Mouse (Mus musculus): ENCODE data around the gene Arhgap22. TPM values are rescaled to one million over a fixed set of nuclear protein-coding genes. Genes with fewer than 3 reads are reported as not detected.

Gene Arhgap22
- total RNA-seq, 1 experiment = 5.7 TPM

DNA sequence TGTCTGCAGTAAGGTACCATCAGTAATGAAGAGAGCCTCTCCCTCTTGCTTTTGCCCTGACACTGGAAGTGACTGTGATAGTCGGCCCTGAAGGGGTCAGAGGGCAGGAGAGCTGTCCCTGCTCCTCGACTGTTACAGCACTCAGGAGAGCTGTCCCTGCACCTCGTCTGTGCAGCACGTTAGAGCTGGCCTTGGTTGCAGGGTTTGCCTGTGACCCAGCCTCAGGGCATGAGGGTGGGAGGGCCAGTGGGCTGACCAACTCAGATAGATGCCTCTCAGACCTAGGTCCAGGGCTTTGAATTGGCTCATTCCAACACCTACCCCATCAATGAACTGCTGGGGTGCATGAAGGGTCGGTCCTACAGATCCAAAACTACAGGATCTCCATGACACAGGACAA lies 5.5 kb upstream of the Arhgap22 start:
- Histone ChIP-seq H3K9ac (ENCODE audit: insufficient read depth, low read depth, low read length, poor library complexity, severe bottlenecking) (no peak overlapping the region), H3K4me3 (ENCODE audit: insufficient read depth in 1 of 2, low read depth in 1 of 2, low read length in 2 of 2, poor library complexity in 1 of 2, severe bottlenecking in 1 of 2) (no peak overlapping the region), H3K9me3 (ENCODE audit: control insufficient read depth, insufficient read depth, low read depth, low read length) (no peaks in the 10 kb centered on the region), H3K36me3 (ENCODE audit: control insufficient read depth, insufficient read depth, low read length, poor library complexity, severe bottlenecking) (no peaks in the 10 kb centered on the region), H3K27ac (ENCODE audit: insufficient read depth, low read depth, low read length, poor library complexity, severe bottlenecking) (no peak overlapping the region), H3K4me1 (ENCODE audit: control insufficient read depth in 2 of 2, insufficient read depth in 2 of 2, low read length in 2 of 2, poor library complexity in 1 of 2) (no peaks in the 10 kb centered on the region)
- no peak for DNase-seq (ENCODE audit: low read depth, low spot score)
- in situ Hi-C loops (cut with MboI; ENCODE audit: low sequenced_read_pairs in 2 of 2, unreplicated experiment in 2 of 2) = no loop called here
- TF ChIP-seq ZC3H11A (IDR thresholded peaks at IDR 0.05; ENCODE audit: borderline replicate concordance, low read depth, low read length) (no peak), CHD2 (IDR thresholded peaks at IDR 0.05; ENCODE audit: low read depth, low read length) (no peak), HCFC1 (IDR thresholded peaks at IDR 0.05; ENCODE audit: borderline replicate concordance, insufficient read depth, low read length) (no peak), MAFK (IDR thresholded peaks at IDR 0.05; ENCODE audit: insufficient read depth, low read depth, low read length) (no peak)

DNA sequence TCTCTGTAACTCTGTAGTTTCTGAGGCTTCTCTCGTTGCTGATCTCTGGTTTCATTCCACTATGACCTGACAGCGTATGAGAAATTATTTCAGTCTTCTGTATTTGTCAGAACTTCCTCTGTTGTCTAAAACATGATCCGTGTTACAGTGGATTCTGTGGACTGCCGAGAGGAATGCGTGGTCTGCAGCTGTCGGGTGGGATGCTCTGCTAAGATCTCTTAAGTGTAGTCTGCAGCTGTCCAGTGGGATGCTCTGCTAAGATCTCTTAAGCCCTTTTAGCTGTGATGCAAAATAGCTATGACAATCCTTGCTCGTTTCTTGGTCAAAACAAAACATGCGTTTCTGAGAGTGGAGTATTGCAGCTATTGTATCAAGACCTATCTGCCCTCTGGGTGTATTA lies 3.0 kb upstream of the Arhgap22 start:
- no peak overlapping the region for H3K27ac ChIP-seq (ENCODE audit: insufficient read depth, low read depth, low read length, poor library complexity, severe bottlenecking)
- H3K9ac ChIP-seq (ENCODE audit: insufficient read depth, low read depth, low read length, poor library complexity, severe bottlenecking) = no peak overlapping the region
- H3K4me1 ChIP-seq (ENCODE audit: control insufficient read depth in 2 of 2, insufficient read depth in 2 of 2, low read length in 2 of 2, poor library complexity in 1 of 2) = peaks cover 1 to 7% of the 10 kb centered on the region in 2 experiments; a peak in 1 of 4 replicates
- no peak for DNase-seq (ENCODE audit: low read depth, low spot score)
- TF ChIP-seq CHD2 (IDR thresholded peaks at IDR 0.05; ENCODE audit: low read depth, low read length) (no peak), ZC3H11A (IDR thresholded peaks at IDR 0.05; ENCODE audit: borderline replicate concordance, low read depth, low read length) (no peak), ZNF384 (IDR thresholded peaks at IDR 0.05; ENCODE audit: low read depth, low read length) (no peak), MAFK (IDR thresholded peaks at IDR 0.05; ENCODE audit: insufficient read depth, low read depth, low read length) (no peak), HCFC1 (IDR thresholded peaks at IDR 0.05; ENCODE audit: borderline replicate concordance, insufficient read depth, low read length) (no peak)
- no peaks in the 10 kb centered on the region for H3K9me3 ChIP-seq (ENCODE audit: control insufficient read depth, insufficient read depth, low read depth, low read length)
- H3K36me3 ChIP-seq (ENCODE audit: control insufficient read depth, insufficient read depth, low read length, poor library complexity, severe bottlenecking) = no peaks in the 10 kb centered on the region
- H3K4me3 ChIP-seq (ENCODE audit: insufficient read depth in 1 of 2, low read depth in 1 of 2, low read length in 2 of 2, poor library complexity in 1 of 2, severe bottlenecking in 1 of 2) = no peak overlapping the region
- in situ Hi-C loops (cut with MboI; ENCODE audit: low sequenced_read_pairs in 2 of 2, unreplicated experiment in 2 of 2) = no loop called here

DNA sequence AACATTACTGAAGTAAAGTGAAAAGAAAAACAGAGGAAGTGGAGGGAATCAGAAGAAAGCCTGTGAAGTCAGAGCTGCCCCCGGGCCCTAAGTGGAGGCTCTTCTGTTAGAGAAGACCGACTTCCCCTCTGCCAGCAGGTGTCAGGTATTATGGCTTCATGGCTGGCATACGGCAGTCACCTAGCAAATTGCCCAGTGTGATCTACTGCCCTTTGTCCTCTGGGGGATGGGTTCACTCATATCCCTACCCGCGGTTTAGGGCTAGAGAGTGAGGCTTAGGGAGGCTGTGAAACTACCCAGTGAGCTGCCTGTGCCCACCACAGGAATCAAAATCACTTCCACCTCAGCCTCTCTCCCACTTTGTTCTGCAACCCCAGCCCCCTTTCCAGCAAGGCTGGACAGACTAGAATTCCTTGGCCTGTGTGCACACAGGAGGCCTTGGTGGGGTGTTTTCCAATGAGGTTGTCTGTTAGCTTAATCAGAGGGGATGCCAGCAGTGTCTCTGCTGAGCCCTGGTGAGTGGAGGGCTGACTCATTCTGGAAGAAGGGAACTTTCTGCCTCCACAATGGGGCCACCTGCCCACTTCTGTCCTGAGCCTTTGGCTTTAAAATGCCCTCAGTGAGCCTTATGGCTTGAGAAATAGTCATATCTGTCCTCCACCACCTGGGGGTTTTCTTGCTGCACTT lies 1.4 kb upstream of the Arhgap22 start:
- DNase-seq (ENCODE audit: low read depth, low spot score) = no peak
- no peaks in the 10 kb centered on the region for H3K36me3 ChIP-seq (ENCODE audit: control insufficient read depth, insufficient read depth, low read length, poor library complexity, severe bottlenecking)
- no peak overlapping the region for H3K9ac ChIP-seq (ENCODE audit: insufficient read depth, low read depth, low read length, poor library complexity, severe bottlenecking)
- no peak overlapping the region for H3K27ac ChIP-seq (ENCODE audit: insufficient read depth, low read depth, low read length, poor library complexity, severe bottlenecking)
- H3K9me3 ChIP-seq (ENCODE audit: control insufficient read depth, insufficient read depth, low read depth, low read length) = no peaks in the 10 kb centered on the region
- TF ChIP-seq CHD2 (IDR thresholded peaks at IDR 0.05; ENCODE audit: low read depth, low read length) (no peak), HCFC1 (IDR thresholded peaks at IDR 0.05; ENCODE audit: borderline replicate concordance, insufficient read depth, low read length) (no peak), ZC3H11A (IDR thresholded peaks at IDR 0.05; ENCODE audit: borderline replicate concordance, low read depth, low read length) (no peak), MAFK (IDR thresholded peaks at IDR 0.05; ENCODE audit: insufficient read depth, low read depth, low read length) (no peak), ZNF384 (IDR thresholded peaks at IDR 0.05; ENCODE audit: low read depth, low read length) (no peak)
- in situ Hi-C loops (cut with MboI; ENCODE audit: low sequenced_read_pairs in 2 of 2, unreplicated experiment in 2 of 2) = no loop called here
- H3K4me3 ChIP-seq (ENCODE audit: insufficient read depth in 1 of 2, low read depth in 1 of 2, low read length in 2 of 2, poor library complexity in 1 of 2, severe bottlenecking in 1 of 2) = no peak overlapping the region
- peaks cover 1 to 7% of the 10 kb centered on the region in 2 experiments; a peak in 1 of 4 replicates for H3K4me1 ChIP-seq (ENCODE audit: control insufficient read depth in 2 of 2, insufficient read depth in 2 of 2, low read length in 2 of 2, poor library complexity in 1 of 2)

DNA sequence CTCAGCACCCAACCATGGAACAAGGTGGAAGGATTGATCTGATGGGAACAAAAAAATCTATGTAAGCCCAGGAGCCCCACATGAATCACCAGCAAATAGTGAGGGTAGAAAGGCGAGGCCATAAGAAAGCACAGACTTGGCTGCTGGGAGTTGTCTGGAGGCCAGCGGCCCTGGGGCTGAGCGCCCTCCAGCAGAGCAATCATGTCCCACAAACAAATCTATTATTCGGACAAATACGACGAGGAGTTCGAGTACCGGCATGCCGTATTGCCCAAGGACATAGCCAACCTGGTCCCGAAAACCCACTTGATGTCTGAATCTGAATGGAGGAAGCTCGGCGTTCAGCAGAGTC lies 892 bp upstream of the Arhgap22 start:
- Histone ChIP-seq H3K9ac (ENCODE audit: insufficient read depth, low read depth, low read length, poor library complexity, severe bottlenecking) (no peak overlapping the region), H3K9me3 (ENCODE audit: control insufficient read depth, insufficient read depth, low read depth, low read length) (no peaks in the 10 kb centered on the region), H3K36me3 (ENCODE audit: control insufficient read depth, insufficient read depth, low read length, poor library complexity, severe bottlenecking) (no peaks in the 10 kb centered on the region), H3K4me1 (ENCODE audit: control insufficient read depth in 2 of 2, insufficient read depth in 2 of 2, low read length in 2 of 2, poor library complexity in 1 of 2) (peaks cover 1 to 7% of the 10 kb centered on the region in 2 experiments; a peak in 1 of 4 replicates), H3K4me3 (ENCODE audit: insufficient read depth in 1 of 2, low read depth in 1 of 2, low read length in 2 of 2, poor library complexity in 1 of 2, severe bottlenecking in 1 of 2) (no peak overlapping the region), H3K27ac (ENCODE audit: insufficient read depth, low read depth, low read length, poor library complexity, severe bottlenecking) (no peak overlapping the region)
- DNase-seq (ENCODE audit: low read depth, low spot score) = no peak
- in situ Hi-C loops (cut with MboI; ENCODE audit: low sequenced_read_pairs in 2 of 2, unreplicated experiment in 2 of 2) = no loop called here
- TF ChIP-seq MAFK (IDR thresholded peaks at IDR 0.05; ENCODE audit: insufficient read depth, low read depth, low read length) (no peak), ZC3H11A (IDR thresholded peaks at IDR 0.05; ENCODE audit: borderline replicate concordance, low read depth, low read length) (no peak), CHD2 (IDR thresholded peaks at IDR 0.05; ENCODE audit: low read depth, low read length) (no peak), HCFC1 (IDR thresholded peaks at IDR 0.05; ENCODE audit: borderline replicate concordance, insufficient read depth, low read length) (no peak), ZNF384 (IDR thresholded peaks at IDR 0.05; ENCODE audit: low read depth, low read length) (no peak)
